Mouse (Mus musculus) ES-E14 (cell line): ENCODE results near the gene Rhbdd3. TPM values are rescaled to one million over a fixed set of nuclear protein-coding genes. Genes with fewer than 3 reads are reported as not detected.

ENCODE experiments used
- DNase-seq: peaks from one replicate; pipeline ENCODE4 v3.0.0-alpha.2; 2013; ENCODE audit warnings: low read depth, low spot score
- H3K27ac ChIP-seq: 2 replicates; pipeline ENCODE4 v1.5.1; 2012; ENCODE audit warnings: low read depth, mild to moderate bottlenecking, low read length, moderate library complexity, mixed read lengths; ENCODE audit not compliant: poor library complexity, insufficient read depth, severe bottlenecking
- H3K36me3 ChIP-seq: 2 replicates; pipeline ENCODE4 v1.6.1; 2012; ENCODE audit warnings: mild to moderate bottlenecking, low read length, moderate library complexity, mixed read lengths; ENCODE audit not compliant: control insufficient read depth, poor library complexity, insufficient read depth, severe bottlenecking
- H3K4me1 ChIP-seq, 2 experiments: fragments of 150-350 bp in 1 of 2; sonication (generic) in 1 of 2; 2 replicates each; pipeline ENCODE4 v1.6.1; 2012; ENCODE audit warnings: low read length in 2 of 2, mild to moderate bottlenecking in 1 of 2, mixed read lengths in 1 of 2; ENCODE audit not compliant: control insufficient read depth in 2 of 2, insufficient read depth in 2 of 2, poor library complexity in 1 of 2
- H3K4me3 ChIP-seq, 2 experiments: fragments of 150-350 bp in 1 of 2; sonication (generic) in 1 of 2; 2 replicates each; pipeline ENCODE4 v1.5.1; 2012; ENCODE audit warnings: low read length in 2 of 2, low read depth in 1 of 2, mild to moderate bottlenecking in 1 of 2, mixed read lengths in 1 of 2; ENCODE audit not compliant: insufficient read depth in 1 of 2, poor library complexity in 1 of 2, severe bottlenecking in 1 of 2
- H3K9ac ChIP-seq: 2 replicates; pipeline ENCODE4 v1.6.1; 2012; ENCODE audit warnings: low read depth, mild to moderate bottlenecking, low read length, mixed read lengths; ENCODE audit not compliant: poor library complexity, insufficient read depth, severe bottlenecking
- H3K9me3 ChIP-seq: fragments of 150-350 bp; sonication (generic); 2 replicates; pipeline ENCODE4 v1.6.1; 2012; ENCODE audit warnings: low read depth, mild to moderate bottlenecking, low read length; ENCODE audit not compliant: control insufficient read depth, insufficient read depth
- CHD2 ChIP-seq: IDR thresholded peaks from 2 replicates; pipeline ENCODE4 v1.6.1; 2014; ENCODE audit warnings: mild to moderate bottlenecking, low read depth, low read length, inconsistent platforms
- HCFC1 ChIP-seq: IDR thresholded peaks from 2 replicates; pipeline ENCODE4 v1.6.1; 2012; ENCODE audit warnings: low read length, inconsistent platforms, borderline replicate concordance; ENCODE audit not compliant: insufficient read depth
- MAFK ChIP-seq: IDR thresholded peaks from 2 replicates; pipeline ENCODE4 v1.6.1; 2014; ENCODE audit warnings: mild to moderate bottlenecking, low read depth, low read length, inconsistent platforms; ENCODE audit not compliant: insufficient read depth
- ZC3H11A ChIP-seq: IDR thresholded peaks from 2 replicates; pipeline ENCODE4 v1.6.1; 2012; ENCODE audit warnings: low read depth, mild to moderate bottlenecking, inconsistent platforms, low read length, borderline replicate concordance
- ZNF384 ChIP-seq: IDR thresholded peaks from 2 replicates; pipeline ENCODE4 v1.6.1; 2012; ENCODE audit warnings: low read depth, low read length, inconsistent platforms
- in situ Hi-C, 2 experiments: fragments of 600-800 bp; cut with MboI; formaldehyde crosslinking; loops; one replicate each; pipeline ENCODE4 v1.15.1; 2025; ENCODE audit warnings: low sequenced_read_pairs in 2 of 2, inconsistent platforms in 1 of 2; ENCODE audit not compliant: unreplicated experiment in 2 of 2
- total RNA-seq: library from RNA; depleted of rRNA; stranded (reverse); fragments of 300-350 nt; gene quantifications from 2 replicates; pipeline ENCODE4 v1.2.3, GENCODE M21; 2012

The Rhbdd3 gene
- total RNA-seq, 1 experiment = 33.9 TPM

- TF ChIP-seq HCFC1 (no peak), CHD2 (no peak), ZC3H11A (no peak), MAFK (no peak), ZNF384 (no peak)
- H3K9ac ChIP-seq = peak overlapping the region; percentile 87
- H3K4me3 ChIP-seq = peak overlapping the region; percentile 80 to 82; a peak in 3 of 4 replicates
- H3K36me3 ChIP-seq = peaks cover 23% of the 10 kb centered on the region
- no peak overlapping the region for H3K27ac ChIP-seq
- in situ Hi-C loops = no loop called here
- no peaks in the 10 kb centered on the region for H3K9me3 ChIP-seq
- DNase-seq = no peak
- H3K4me1 ChIP-seq = peaks cover 7 to 36% of the 10 kb centered on the region in 2 experiments; a peak in 3 of 4 replicates
Measured at GRCm38 (mm10) chr11:5063561-5064281, 35.0 kb upstream of the Rhbdd3 start.

- no peaks in the 10 kb centered on the region for H3K9me3 ChIP-seq
- peak overlapping the region; percentile 80 to 82 for H3K4me3 ChIP-seq
- peaks cover 30% of the 10 kb centered on the region for H3K36me3 ChIP-seq
- TF ChIP-seq MAFK (no peak), CHD2 (no peak), HCFC1 (peak; percentile 35; the same call in 1 of the 2 replicates), ZNF384 (no peak)
- peaks cover 2 to 29% of the 10 kb centered on the region in 2 experiments; a peak in 3 of 4 replicates for H3K4me1 ChIP-seq
- peak overlapping the region; percentile 87 for H3K9ac ChIP-seq
- no peak for DNase-seq
- in situ Hi-C loops = no loop called here
- no peak overlapping the region for H3K27ac ChIP-seq
Measured at GRCm38 (mm10) chr11:5064282-5065055, 34.3 kb upstream of the Rhbdd3 start.

GRCm38 (mm10) chr11:5065056-5065821, 33.5 kb upstream of the Rhbdd3 start, which contains the start of gene Gas2l1:
TSS of gene Gas2l1 (minus strand) at chr11:5065327.
- Histone ChIP-seq H3K36me3 (peaks cover 34% of the 10 kb centered on the region), H3K4me3 (peak within 1 kb of the TSS; percentile 80 to 82), H3K9ac (peak within 1 kb of the TSS; percentile 87), H3K4me1 (peaks cover 2 to 26% of the 10 kb centered on the region in 2 experiments; a peak in 3 of 4 replicates), H3K27ac (no peak within 1 kb of the TSS), H3K9me3 (no peaks in the 10 kb centered on the region)
- DNase-seq = peak; percentile 90
- in situ Hi-C loops = no loop called here
- TF ChIP-seq CHD2 (no peak), HCFC1 (0 out of 2 replicates have a peak, but pooled peaks have one; percentile 13)

- H3K4me3 ChIP-seq = no peak overlapping the region
- peaks cover 39% of the 10 kb centered on the region for H3K36me3 ChIP-seq
- H3K4me1 ChIP-seq = peaks cover 2 to 19% of the 10 kb centered on the region in 2 experiments; a peak in 2 of 4 replicates
- no peaks in the 10 kb centered on the region for H3K9me3 ChIP-seq
- no peak overlapping the region for H3K9ac ChIP-seq
- in situ Hi-C loops = no loop called here
- TF ChIP-seq ZC3H11A (no peak), HCFC1 (no peak), MAFK (no peak), ZNF384 (no peak), CHD2 (no peak)
- H3K27ac ChIP-seq = no peak overlapping the region
- no peak for DNase-seq
Measured at GRCm38 (mm10) chr11:5067063-5067462, 31.7 kb upstream of the Rhbdd3 start.
